Mouse (Mus musculus) urinary bladder, postnatal 10 days (tissue): Measurements from ENCODE around the gene Aqp11.

ENCODE experiments used
- DNase-seq: peaks from one replicate; pipeline ENCODE4 v3.0.0; 2022; ENCODE audit warnings: low spot score

Aqp11 gene

DNA sequence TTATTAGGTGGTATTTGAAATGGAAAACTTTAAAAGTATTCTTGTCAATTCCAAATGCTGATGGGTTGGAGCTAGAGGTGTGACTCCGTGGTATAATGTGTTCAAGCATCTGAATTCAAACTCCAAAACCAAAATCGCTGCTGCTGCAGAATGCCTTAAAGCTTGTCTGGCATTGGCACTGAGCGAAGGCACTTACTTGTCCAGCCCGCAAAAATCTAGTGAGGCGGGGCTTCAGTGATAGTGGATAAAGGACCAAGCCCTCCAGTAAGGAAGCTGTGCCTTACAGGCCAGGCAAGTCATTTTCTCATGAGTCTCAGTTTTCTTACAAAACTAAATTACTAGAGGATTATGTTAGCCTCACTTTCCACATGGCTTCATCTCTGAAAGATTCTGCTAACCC, 30.3 kb downstream of the Aqp11 start:
- no peak for DNase-seq

- DNase-seq: no peak
These were observed 31.0 kb downstream of the Aqp11 start for GRCm38 (mm10) chr7:97707123-97707522.

- DNase-seq: no peak
These were observed 37.0 kb downstream of the Aqp11 start for GRCm38 (mm10) chr7:97701106-97701505.

DNA sequence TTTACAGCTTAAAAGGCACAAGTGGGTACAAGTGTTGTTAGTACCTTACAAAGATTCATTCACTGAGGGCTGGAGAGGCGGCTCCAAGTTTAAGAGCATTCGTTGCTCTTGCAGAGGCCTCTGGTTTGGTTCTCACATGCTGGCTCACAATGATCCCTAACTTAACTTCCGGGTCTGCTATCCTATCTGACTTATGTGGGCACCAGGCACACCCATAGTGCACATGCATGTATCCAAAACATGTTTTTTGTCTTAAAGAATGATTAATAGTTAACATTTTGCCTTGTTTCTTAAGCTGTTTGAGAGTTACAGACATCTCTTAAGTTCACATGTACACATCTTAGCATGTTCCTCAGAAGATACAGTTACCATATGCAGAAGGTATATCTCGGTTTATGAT, 37.9 kb downstream of the Aqp11 start:
- no peak for DNase-seq

DNA sequence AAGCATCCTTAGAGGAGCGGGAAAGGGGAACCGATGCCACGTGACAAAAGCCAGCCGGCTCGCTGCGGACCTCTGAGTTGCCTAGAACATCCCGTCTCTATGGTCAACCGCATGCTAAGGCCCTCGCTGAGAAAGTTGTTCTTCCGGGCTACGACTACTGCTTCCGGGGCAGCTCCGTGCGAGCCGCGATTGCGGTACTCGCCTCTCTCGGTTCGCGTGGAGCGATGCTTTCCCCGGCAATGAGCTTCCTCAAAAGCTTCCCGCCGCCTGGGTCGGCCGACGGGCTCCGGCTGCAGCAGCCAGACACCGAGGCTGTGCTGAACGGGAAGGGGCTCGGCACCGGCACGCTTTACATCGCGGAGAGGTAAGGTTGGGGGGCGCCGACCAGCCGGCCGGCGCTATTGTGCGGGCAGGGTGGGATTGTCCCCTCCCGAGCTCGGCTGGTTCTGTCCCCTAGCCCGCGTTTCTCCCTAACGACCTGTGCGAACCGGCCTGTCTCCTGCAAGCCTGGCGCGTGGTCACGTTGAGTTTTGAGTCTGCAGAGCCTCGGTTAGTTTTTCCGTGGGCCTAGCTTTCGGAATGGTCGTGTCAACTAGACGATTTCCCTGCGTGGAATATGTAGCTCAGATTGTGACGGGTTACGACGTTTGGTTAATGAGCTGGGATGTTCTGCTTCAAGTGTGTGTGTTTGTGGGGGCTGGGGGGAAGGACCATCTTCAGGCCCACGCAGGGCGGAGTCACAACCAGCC, 41.4 kb downstream of the Aqp11 start, which contains the start of gene Clns1a:
TSS of gene Clns1a (plus strand) at position 129 of the 749 bp plus-strand sequence.
- peak; percentile 64 for DNase-seq

DNA sequence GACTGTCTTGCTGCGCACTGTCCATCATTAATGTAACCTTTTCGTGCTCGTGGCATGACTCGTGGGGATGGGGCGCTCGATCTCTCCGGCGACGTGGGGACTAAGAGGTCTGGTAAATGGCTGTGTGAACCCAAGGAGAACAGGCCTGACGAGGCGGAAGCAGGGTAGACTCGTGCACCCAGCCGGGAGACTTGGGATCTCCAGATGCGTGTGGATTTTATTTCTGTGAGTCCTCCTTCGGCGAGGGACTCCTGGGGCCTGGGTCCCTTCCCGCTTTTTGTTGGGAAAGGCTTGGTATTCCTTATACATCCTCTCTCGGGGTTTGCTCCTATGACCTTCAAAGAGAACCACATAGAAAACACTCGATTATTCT, 42.0 kb downstream of the Aqp11 start:
- DNase-seq: no peak

DNA sequence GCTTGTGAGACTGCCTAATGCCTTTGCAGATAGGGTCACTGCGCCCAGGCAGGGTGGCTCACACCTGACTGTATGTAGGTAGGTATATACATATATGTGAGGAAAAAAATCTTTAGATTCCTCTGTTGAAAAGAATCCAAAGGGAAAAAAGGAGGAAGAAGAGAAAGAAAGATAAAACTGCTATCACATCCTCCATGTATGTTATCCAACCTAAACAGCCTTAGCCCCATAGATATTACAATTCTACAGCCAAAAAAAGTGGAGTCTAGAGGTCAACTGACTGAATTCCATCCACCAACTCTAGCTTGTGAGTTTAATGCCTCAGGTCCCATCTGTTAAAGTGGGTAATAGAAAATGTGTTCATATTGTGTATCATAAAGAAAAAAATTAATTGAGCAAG, 42.6 kb downstream of the Aqp11 start:
- DNase-seq: no peak

- DNase-seq: no peak
These were observed 50.3 kb downstream of the Aqp11 start for GRCm38 (mm10) chr7:97687831-97688230.

GRCm38 (mm10) chr7:97679239-97679638, 58.9 kb downstream of the Aqp11 start:
- DNase-seq: no peak
